Mouse (Mus musculus): ENCODE results near the gene Abcd2.

Abcd2 gene

GRCm38 (mm10) chr15:91191412-91192222, at the start of gene Abcd2:
Abcd2 (minus strand) TSS chr15:91191799.
- DNase-seq (ENCODE audit: low spot score in 2 of 2): peak; percentile 39 to 74

- no peak for DNase-seq (ENCODE audit: low spot score in 2 of 2)
Observed at GRCm38 (mm10) chr15:91240683-91241335, 49.2 kb upstream of the Abcd2 start.

- no peak for DNase-seq (ENCODE audit: low spot score in 2 of 2)
Observed at GRCm38 (mm10) chr15:91237294-91237693, 45.7 kb upstream of the Abcd2 start.

- no peak for DNase-seq (ENCODE audit: low spot score in 2 of 2)
Observed at GRCm38 (mm10) chr15:91206518-91206917, 14.9 kb upstream of the Abcd2 start.

DNA sequence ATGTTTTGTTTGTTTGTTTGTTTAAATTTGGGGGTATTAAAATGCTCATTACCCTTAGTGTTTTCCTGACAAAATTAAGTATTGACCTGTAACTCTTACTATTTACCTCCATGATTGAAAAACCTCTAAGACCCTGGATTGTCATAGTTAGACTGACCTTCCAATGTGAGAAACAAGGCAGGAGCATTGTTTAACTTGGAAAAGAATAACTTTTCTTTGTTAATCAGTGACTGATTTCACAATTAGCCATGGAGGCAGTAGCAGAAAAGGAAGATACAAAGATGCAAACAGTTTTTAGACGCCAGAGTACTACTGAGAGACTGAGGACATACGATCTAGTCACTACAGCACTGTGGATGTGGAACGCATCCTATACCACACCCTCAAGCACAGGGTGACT, 11.9 kb upstream of the Abcd2 start:
- no peak for DNase-seq (ENCODE audit: low spot score in 2 of 2)

DNA sequence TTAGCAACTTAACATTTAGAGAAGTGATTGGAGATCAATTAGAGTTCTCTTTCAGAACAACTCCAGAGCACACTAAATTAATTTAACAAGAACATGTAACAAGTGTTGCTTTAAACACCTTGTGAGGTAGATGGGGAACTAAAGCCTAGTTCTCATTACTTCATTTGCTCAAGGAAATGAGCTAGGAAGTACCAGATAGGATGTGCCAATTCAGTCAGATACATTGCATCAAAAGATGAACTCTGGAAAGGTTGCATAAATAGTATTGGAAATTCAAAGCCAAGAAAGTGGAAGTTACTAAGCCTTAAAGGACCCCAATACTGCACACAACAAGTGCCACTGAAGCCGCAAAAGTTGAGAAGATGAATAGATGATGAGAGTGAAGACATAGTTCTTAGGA, 10.9 kb upstream of the Abcd2 start:
- DNase-seq (ENCODE audit: low spot score in 2 of 2): no peak

GRCm38 (mm10) chr15:91200833-91201232, 9.2 kb upstream of the Abcd2 start:
- no peak for DNase-seq (ENCODE audit: low spot score in 2 of 2)

GRCm38 (mm10) chr15:91199256-91199905, 7.8 kb upstream of the Abcd2 start, which contains the start of gene CN725425:
CN725425 (plus strand) TSS chr15:91199494.
- DNase-seq (ENCODE audit: low spot score in 2 of 2): no peak

- no peak for DNase-seq (ENCODE audit: low spot score in 2 of 2)
Observed at GRCm38 (mm10) chr15:91192223-91192598, 612 bp upstream of the Abcd2 start.

- no peak for DNase-seq (ENCODE audit: low spot score in 2 of 2)
Observed at GRCm38 (mm10) chr15:91190519-91191207, 936 bp downstream of the Abcd2 start.

- no peak for DNase-seq (ENCODE audit: low spot score in 2 of 2)
Observed at GRCm38 (mm10) chr15:91190026-91190425, 1.6 kb downstream of the Abcd2 start.

GRCm38 (mm10) chr15:91186358-91186757, 5.2 kb downstream of the Abcd2 start:
- no peak for DNase-seq (ENCODE audit: low spot score in 2 of 2)

DNA sequence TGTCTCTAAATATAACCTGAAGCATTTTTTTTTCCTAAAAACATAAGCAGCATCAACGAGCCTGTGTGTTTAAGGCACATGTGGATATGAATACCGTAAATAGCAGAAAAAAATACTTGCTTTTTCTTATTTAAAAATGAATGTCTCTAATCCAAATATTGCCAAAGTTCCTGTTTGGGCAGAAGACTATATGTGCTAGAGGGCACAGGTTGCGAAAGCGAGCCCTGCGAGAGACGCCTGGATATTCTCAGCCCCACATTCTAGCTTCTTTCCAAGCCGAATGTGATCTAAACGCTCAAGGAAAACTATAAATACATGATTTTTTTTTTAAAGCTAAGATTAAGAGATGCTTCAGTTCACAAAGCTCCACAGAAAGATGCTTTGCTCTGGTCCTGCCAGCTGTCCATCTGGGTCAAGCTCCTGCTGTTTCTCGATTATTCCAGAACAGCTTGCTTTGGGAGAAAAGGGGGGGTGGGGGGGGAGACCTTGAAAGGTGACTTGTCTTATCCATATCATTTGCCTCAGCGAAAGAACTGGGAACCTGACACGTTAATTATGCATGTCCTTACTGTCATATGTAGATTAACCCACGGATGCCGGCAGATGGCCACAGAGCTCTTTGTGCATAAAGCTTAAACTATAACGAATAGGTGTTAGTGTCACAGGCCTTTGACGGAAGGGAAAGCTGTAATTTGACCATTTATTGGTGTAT, 11.5 kb downstream of the Abcd2 start:
- DNase-seq (ENCODE audit: low spot score in 2 of 2): no peak

DNA sequence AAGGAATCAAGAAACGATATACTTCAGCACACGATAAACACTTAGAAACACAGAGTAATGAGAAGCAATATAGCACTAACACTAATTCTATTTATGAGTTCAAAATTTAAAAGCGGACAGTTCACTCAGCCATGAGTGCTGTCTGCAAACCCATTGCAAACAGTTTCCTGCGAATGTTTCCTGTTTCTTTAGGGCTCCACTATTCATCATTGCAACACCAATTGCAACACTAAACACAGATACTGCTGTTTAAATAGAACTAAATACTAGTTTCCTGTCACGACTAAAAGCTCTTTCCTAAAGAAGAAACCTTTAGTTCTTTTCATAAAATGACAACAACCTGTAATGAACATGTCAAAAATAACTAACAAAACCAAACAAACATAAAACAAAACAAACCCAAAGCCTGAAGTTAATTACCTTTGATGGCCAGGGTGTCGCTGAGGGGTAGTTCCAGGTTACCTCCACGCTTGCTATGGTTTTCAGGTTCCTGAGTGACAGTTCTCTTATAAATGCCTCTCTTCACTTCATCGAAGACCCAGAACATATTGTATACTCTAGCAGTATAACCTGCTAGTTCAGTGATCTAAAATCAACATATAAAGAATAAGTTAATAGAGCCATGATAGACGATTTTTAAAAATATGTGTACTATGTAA, 12.8 kb downstream of the Abcd2 start:
- no peak for DNase-seq (ENCODE audit: low spot score in 2 of 2)

DNA sequence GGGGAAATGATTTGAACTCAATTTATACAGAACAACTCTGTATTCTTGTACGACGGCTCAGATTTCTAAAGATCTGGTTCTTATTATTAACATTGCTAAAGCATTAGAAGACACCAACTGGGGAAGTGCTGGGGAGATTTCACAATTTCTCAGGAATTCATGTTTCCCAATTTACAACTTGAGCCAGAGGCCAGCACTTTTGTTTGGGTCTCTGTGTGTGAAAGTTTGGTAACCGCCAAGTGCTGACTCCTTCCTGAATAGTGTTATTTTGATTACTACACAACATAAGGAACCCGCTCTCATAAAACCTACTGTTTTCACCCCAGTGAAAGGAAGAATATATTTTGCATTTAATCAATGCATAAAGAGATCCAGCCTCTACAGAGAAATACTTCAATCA, 19.4 kb downstream of the Abcd2 start:
- no peak for DNase-seq (ENCODE audit: low spot score in 2 of 2)

- no peak for DNase-seq (ENCODE audit: low spot score in 2 of 2)
Observed at GRCm38 (mm10) chr15:91171332-91171731, 20.3 kb downstream of the Abcd2 start.

DNA sequence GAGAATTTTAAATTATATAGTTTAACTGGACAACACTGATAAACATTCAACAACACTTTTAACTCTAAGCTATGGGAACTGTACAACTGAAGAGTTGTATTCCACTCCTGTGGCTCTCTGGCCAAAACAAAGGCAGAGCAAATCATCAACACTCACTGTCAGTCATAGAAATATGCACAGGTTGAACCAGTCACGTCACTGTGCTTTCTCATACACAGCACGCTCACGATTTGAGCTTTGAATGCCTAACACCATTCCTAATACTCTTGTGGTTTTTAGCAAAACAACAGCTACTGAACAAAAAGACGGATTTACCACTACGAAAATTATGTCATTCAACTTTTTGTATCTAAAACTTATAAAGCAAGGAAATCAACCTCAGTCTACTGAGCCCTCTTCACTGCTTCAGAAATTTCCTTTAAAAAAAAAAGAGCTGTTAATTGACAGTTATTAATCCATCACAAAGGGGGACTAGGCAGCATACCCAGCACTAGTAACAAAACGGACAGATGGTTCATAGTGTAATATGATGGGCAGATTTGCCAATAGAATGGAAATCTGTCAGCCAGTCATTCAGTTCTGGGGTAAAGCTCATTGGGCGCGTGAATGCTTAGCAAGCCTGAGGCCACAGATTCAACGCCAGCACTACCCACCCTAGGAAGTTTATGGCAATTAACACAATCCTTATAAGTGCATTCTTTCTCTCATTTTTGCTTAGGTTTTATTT, 20.8 kb downstream of the Abcd2 start:
- DNase-seq (ENCODE audit: low spot score in 2 of 2): no peak

GRCm38 (mm10) chr15:91167850-91168562, 23.6 kb downstream of the Abcd2 start:
- no peak for DNase-seq (ENCODE audit: low spot score in 2 of 2)

GRCm38 (mm10) chr15:91165021-91165420, 26.6 kb downstream of the Abcd2 start:
- DNase-seq (ENCODE audit: low spot score in 2 of 2): peak in 1 of 2 experiments; percentile 10

DNA sequence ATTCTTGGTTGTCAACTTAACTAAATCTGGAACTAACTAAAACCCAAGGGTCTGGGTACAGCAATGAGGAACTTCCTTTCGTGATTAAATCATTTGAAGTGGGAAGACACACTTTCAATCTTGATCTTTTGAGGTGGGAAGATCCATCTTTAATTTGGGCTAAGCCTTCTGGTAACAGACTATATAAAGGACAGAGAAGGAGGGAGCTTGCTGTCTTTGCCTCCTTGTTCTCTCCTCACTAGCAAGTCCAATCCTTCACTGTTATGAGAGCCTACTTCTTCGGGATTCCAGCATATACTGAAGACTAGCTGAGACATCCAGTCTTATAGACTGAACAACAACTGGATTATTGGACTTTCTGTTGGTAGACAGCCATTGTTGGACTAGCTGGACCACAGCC, 28.1 kb downstream of the Abcd2 start:
- no peak for DNase-seq (ENCODE audit: low spot score in 2 of 2)

Measured in cerebellum, postnatal 4 days (tissue).